Mouse (Mus musculus) hindbrain, embryonic 11.5 days (tissue): ENCODE data around the gene Btg1. TPM values are rescaled to one million over a fixed set of nuclear protein-coding genes. Genes with fewer than 3 reads are reported as not detected.

Experiments used
- ATAC-seq: fragments of 200-750 bp; cut with Nextera tagmentation; 2 replicates; pipeline ENCODE4 v1.8.0; 2017; ENCODE audit warnings: mild to moderate bottlenecking, moderate TSS enrichment, moderate library complexity; ENCODE audit not compliant: low FRiP score
- DNase-seq: peaks from one replicate; pipeline ENCODE4 v3.0.0-alpha.2; 2015; ENCODE audit warnings: low spot score
- H3K27ac ChIP-seq: fragments of 300-500 bp; sonication (generic); 2 replicates; pipeline ENCODE4 v1.5.1; 2014; ENCODE audit warnings: mild to moderate bottlenecking, low read depth, low read length
- H3K27me3 ChIP-seq: fragments of 300-500 bp; sonication (generic); 2 replicates; pipeline ENCODE4 v1.6.1; 2014; ENCODE audit warnings: mild to moderate bottlenecking, low read length, moderate library complexity, mixed read lengths; ENCODE audit not compliant: control insufficient read depth, insufficient read depth
- H3K36me3 ChIP-seq: fragments of 300-500 bp; sonication (generic); 2 replicates; pipeline ENCODE4 v1.6.1; 2014; ENCODE audit warnings: mild to moderate bottlenecking, low read length, moderate library complexity, mixed read lengths; ENCODE audit not compliant: control insufficient read depth, insufficient read depth
- H3K4me1 ChIP-seq: fragments of 300-500 bp; sonication (generic); replicated peaks from 2 replicates; pipeline ENCODE4 v1.6.1; 2014; ENCODE audit warnings: low read length, mixed read lengths; ENCODE audit not compliant: control insufficient read depth, insufficient read depth
- H3K4me2 ChIP-seq: fragments of 300-500 bp; sonication (generic); replicated peaks from 2 replicates; pipeline ENCODE4 v1.6.1; 2014; ENCODE audit warnings: mild to moderate bottlenecking, low read depth, low read length
- H3K4me3 ChIP-seq: fragments of 300-500 bp; sonication (generic); 2 replicates; pipeline ENCODE4 v1.5.1; 2014; ENCODE audit warnings: low read depth, low read length
- H3K9ac ChIP-seq: fragments of 300-500 bp; sonication (generic); 2 replicates; pipeline ENCODE4 v1.6.1; 2014; ENCODE audit warnings: low read depth, low read length
- H3K9me3 ChIP-seq: fragments of 300-500 bp; sonication (generic); 2 replicates; pipeline ENCODE4 v1.6.1; 2016; ENCODE audit warnings: low read length; ENCODE audit not compliant: control insufficient read depth
- WGBS: fragments of 180-500 bp; shearing (Covaris S2); extraction: QIAGEN DNeasy Blood & Tissue Kit; methylation state at CpG from one replicate; pipeline ENCODE4 v1.1.7; 2014; 5-methylcytosine and 5-hydroxymethylcytosine counted together
- polyA plus RNA-seq: library from polyadenylated mRNA; unstranded; fragments of >200 nt; fragmentation: Nextera tagmentation; extraction: Ambion mirVana; gene quantifications from 2 replicates; pipeline ENCODE4 v1.2.1, GENCODE M21; 2014

Btg1 gene
- polyA plus RNA-seq, 1 experiment from 2014 or later, result 57.6 TPM

- H3K27ac ChIP-seq, result peak overlapping the region; percentile 89
- peak overlapping the region; percentile 31; the same call in 1 of the 2 replicates for H3K9ac ChIP-seq
- DNase-seq, result no peak
These were observed 30.2 kb downstream of the Btg1 start for GRCm38 (mm10) chr10:96646867-96647462.

GRCm38 (mm10) chr10:96648161-96648561 is 31.4 kb downstream of the Btg1 start:
- H3K27ac ChIP-seq, result peak overlapping the region; percentile 89; the same call in 1 of the 2 replicates
- DNase-seq (no peak), ATAC-seq (no peak)
- H3K27me3 ChIP-seq, result no peaks in the 10 kb centered on the region
- 77% methylated on average over 3 of the region's 3 CpGs for WGBS
- no peak overlapping the region for H3K4me2 ChIP-seq
- no peak overlapping the region for H3K4me3 ChIP-seq
- H3K9me3 ChIP-seq, result no peaks in the 10 kb centered on the region
- H3K4me1 ChIP-seq, result peaks cover 10% of the 10 kb centered on the region
- no peak overlapping the region for H3K9ac ChIP-seq
- no peaks in the 10 kb centered on the region for H3K36me3 ChIP-seq

More at GRCm38 (mm10) chr10:96646867-96647462, 30.2 kb downstream of the Btg1 start:
- WGBS, result 32% methylated on average over 5 of the region's 5 CpGs
- ATAC-seq, result peak; percentile 90
- peaks cover 10% of the 10 kb centered on the region for H3K4me1 ChIP-seq
- no peaks in the 10 kb centered on the region for H3K27me3 ChIP-seq
- no peak overlapping the region for H3K4me3 ChIP-seq
- H3K9me3 ChIP-seq, result no peaks in the 10 kb centered on the region
- H3K36me3 ChIP-seq, result no peaks in the 10 kb centered on the region
- H3K4me2 ChIP-seq, result peak overlapping the region; percentile 29; the same call in 1 of the 2 replicates

GRCm38 (mm10) chr10:96649524-96649923 is 32.7 kb downstream of the Btg1 start:
- Histone ChIP-seq H3K4me2 (no peak overlapping the region), H3K4me3 (no peak overlapping the region), H3K9me3 (no peaks in the 10 kb centered on the region), H3K27me3 (no peaks in the 10 kb centered on the region), H3K27ac (no peak overlapping the region), H3K36me3 (no peaks in the 10 kb centered on the region), H3K4me1 (peaks cover 10% of the 10 kb centered on the region), H3K9ac (no peak overlapping the region)
- DNase-seq (no peak), ATAC-seq (no peak)
- 87% methylated on average over 3 of the region's 3 CpGs for WGBS

- Histone ChIP-seq H3K27me3 (no peaks in the 10 kb centered on the region), H3K9ac (no peak overlapping the region), H3K4me3 (no peak overlapping the region), H3K4me1 (no peaks in the 10 kb centered on the region), H3K36me3 (no peaks in the 10 kb centered on the region), H3K27ac (no peak overlapping the region), H3K9me3 (no peaks in the 10 kb centered on the region), H3K4me2 (no peak overlapping the region)
- WGBS, result 81% methylated on average over 2 of the region's 2 CpGs
- DNase-seq, result no peak
- ATAC-seq, result no peak
These were observed 35.6 kb downstream of the Btg1 start for GRCm38 (mm10) chr10:96652372-96652771.

GRCm38 (mm10) chr10:96653030-96653429 is 36.2 kb downstream of the Btg1 start:
- WGBS, result 75% methylated on average over 5 of the region's 5 CpGs
- ATAC-seq (no peak), DNase-seq (no peak)
- H3K27me3 ChIP-seq, result no peaks in the 10 kb centered on the region
- no peak overlapping the region for H3K27ac ChIP-seq
- H3K9me3 ChIP-seq, result no peaks in the 10 kb centered on the region
- no peak overlapping the region for H3K4me3 ChIP-seq
- H3K4me1 ChIP-seq, result no peaks in the 10 kb centered on the region
- H3K36me3 ChIP-seq, result no peaks in the 10 kb centered on the region
- no peak overlapping the region for H3K4me2 ChIP-seq
- no peak overlapping the region for H3K9ac ChIP-seq

GRCm38 (mm10) chr10:96654079-96654478 is 37.3 kb downstream of the Btg1 start:
- Histone ChIP-seq H3K9ac (no peak overlapping the region), H3K4me2 (no peak overlapping the region), H3K4me3 (no peak overlapping the region), H3K27ac (no peak overlapping the region), H3K4me1 (no peaks in the 10 kb centered on the region), H3K36me3 (no peaks in the 10 kb centered on the region), H3K27me3 (no peaks in the 10 kb centered on the region), H3K9me3 (no peaks in the 10 kb centered on the region)
- no peak for ATAC-seq
- 89% methylated on average over 5 of the region's 5 CpGs for WGBS
- no peak for DNase-seq

- no peak overlapping the region for H3K27ac ChIP-seq
- no peaks in the 10 kb centered on the region for H3K27me3 ChIP-seq
- no peak overlapping the region for H3K9ac ChIP-seq
- no peak for DNase-seq
- ATAC-seq, result no peak
- no peaks in the 10 kb centered on the region for H3K4me1 ChIP-seq
- no peaks in the 10 kb centered on the region for H3K36me3 ChIP-seq
- no peak overlapping the region for H3K4me3 ChIP-seq
- H3K4me2 ChIP-seq, result no peak overlapping the region
- WGBS, result 79% methylated on average over 7 of the region's 7 CpGs
- no peaks in the 10 kb centered on the region for H3K9me3 ChIP-seq
These were observed 37.8 kb downstream of the Btg1 start for GRCm38 (mm10) chr10:96654576-96654975.

- H3K9ac ChIP-seq, result no peak overlapping the region
- H3K4me1 ChIP-seq, result no peaks in the 10 kb centered on the region
- H3K36me3 ChIP-seq, result no peaks in the 10 kb centered on the region
- no peak for ATAC-seq
- H3K27me3 ChIP-seq, result no peaks in the 10 kb centered on the region
- H3K9me3 ChIP-seq, result no peaks in the 10 kb centered on the region
- 73% methylated on average over 2 of the region's 2 CpGs for WGBS
- H3K4me2 ChIP-seq, result no peak overlapping the region
- no peak overlapping the region for H3K27ac ChIP-seq
- H3K4me3 ChIP-seq, result no peak overlapping the region
- no peak for DNase-seq
These were observed 38.3 kb downstream of the Btg1 start for GRCm38 (mm10) chr10:96655066-96655465.

GRCm38 (mm10) chr10:96656176-96656575 is 39.4 kb downstream of the Btg1 start:
- no peaks in the 10 kb centered on the region for H3K36me3 ChIP-seq
- H3K9me3 ChIP-seq, result no peaks in the 10 kb centered on the region
- ATAC-seq (no peak), DNase-seq (no peak)
- H3K4me3 ChIP-seq, result no peak overlapping the region
- H3K4me2 ChIP-seq, result no peak overlapping the region
- no peaks in the 10 kb centered on the region for H3K4me1 ChIP-seq
- H3K27ac ChIP-seq, result no peak overlapping the region
- no peak overlapping the region for H3K9ac ChIP-seq
- no peaks in the 10 kb centered on the region for H3K27me3 ChIP-seq
- 93% methylated on average over 3 of the region's 3 CpGs for WGBS
